Mouse (Mus musculus): ENCODE measurements around the gene Ackr1. TPM values are rescaled to one million over a fixed set of nuclear protein-coding genes. Genes with fewer than 3 reads are reported as not detected.
"Not testable (repeated sequence)": the region's sequence is repeated elsewhere in the genome, so short reads cannot be mapped to it uniquely, and the experiment has no call there.

Ackr1 gene
- polyA plus RNA-seq, 1 experiment: 115 TPM

- Histone ChIP-seq H3K4me3 (ENCODE audit: insufficient read depth, low read length) (no peak overlapping the region), H3K27ac (ENCODE audit: insufficient read depth, low read length) (no peak overlapping the region), H3K4me1 (ENCODE audit: control insufficient read depth, insufficient read depth, low read length) (peaks cover 1% of the 10 kb centered on the region; the same call in 1 of the 2 replicates)
- no peak for TF ChIP-seq CTCF (IDR thresholded peaks at IDR 0.05; ENCODE audit: extremely low read depth, insufficient read depth, low read length)
- TF ChIP-seq POLR2A (IDR thresholded peaks at IDR 0.05; ENCODE audit: extremely low read depth, insufficient read depth, low read length): no peak
Measured at GRCm38 (mm10) chr1:173321593-173322248, 11.8 kb downstream of the Ackr1 start.

GRCm38 (mm10) chr1:173317925-173318477, 15.5 kb downstream of the Ackr1 start:
- Histone ChIP-seq H3K27ac (ENCODE audit: insufficient read depth, low read length) (no peak overlapping the region), H3K4me1 (ENCODE audit: control insufficient read depth, insufficient read depth, low read length) (0 out of 2 replicates have a peak, but pooled peaks cover 1% of the 10 kb centered on the region), H3K4me3 (ENCODE audit: insufficient read depth, low read length) (no peak overlapping the region)
- TF ChIP-seq POLR2A (IDR thresholded peaks at IDR 0.05; ENCODE audit: extremely low read depth, insufficient read depth, low read length): no peak
- no peak for TF ChIP-seq CTCF (IDR thresholded peaks at IDR 0.05; ENCODE audit: extremely low read depth, insufficient read depth, low read length)

GRCm38 (mm10) chr1:173315725-173316124, 17.8 kb downstream of the Ackr1 start:
- H3K4me3 ChIP-seq (ENCODE audit: insufficient read depth, low read length): no peak overlapping the region
- TF ChIP-seq POLR2A (IDR thresholded peaks at IDR 0.05; ENCODE audit: extremely low read depth, insufficient read depth, low read length): no peak
- TF ChIP-seq CTCF (IDR thresholded peaks at IDR 0.05; ENCODE audit: extremely low read depth, insufficient read depth, low read length): no peak
- no peaks in the 10 kb centered on the region for H3K4me1 ChIP-seq (ENCODE audit: control insufficient read depth, insufficient read depth, low read length)
- no peak overlapping the region for H3K27ac ChIP-seq (ENCODE audit: insufficient read depth, low read length)

- not testable (repeated sequence) for H3K4me3 ChIP-seq (ENCODE audit: insufficient read depth, low read length); H3K4me1 ChIP-seq (ENCODE audit: control insufficient read depth, insufficient read depth, low read length); H3K27ac ChIP-seq (ENCODE audit: insufficient read depth, low read length)
Measured at GRCm38 (mm10) chr1:173313535-173314050, 20.0 kb downstream of the Ackr1 start.

- H3K4me1 ChIP-seq (ENCODE audit: control insufficient read depth, insufficient read depth, low read length); H3K27ac ChIP-seq (ENCODE audit: insufficient read depth, low read length); H3K4me3 ChIP-seq (ENCODE audit: insufficient read depth, low read length): not testable (repeated sequence)
Measured at GRCm38 (mm10) chr1:173302795-173303194, 30.8 kb downstream of the Ackr1 start.

Other genes starting within 250 kb of the Ackr1 start
- gene Olfr1408, start 196.4 kb downstream of the Ackr1 start, polyA plus RNA-seq (2012; rRNA removed): not detected in 2 replicates
- not detected in 2 replicates for gene Olfr1406, start 143.1 kb downstream of the Ackr1 start, polyA plus RNA-seq (2012; rRNA removed)
- not detected in 2 replicates for gene Olfr218, start 135.9 kb downstream of the Ackr1 start, polyA plus RNA-seq (2012; rRNA removed)
- not detected in 2 replicates for gene Olfr1404, start 121.4 kb downstream of the Ackr1 start, polyA plus RNA-seq (2012; rRNA removed)
- not detected in 2 replicates for gene Fcer1a, start 106.5 kb downstream of the Ackr1 start, polyA plus RNA-seq (2012; rRNA removed)
- gene Olfr418, start 67.7 kb downstream of the Ackr1 start, polyA plus RNA-seq (2012; rRNA removed): not detected in 2 replicates
- not detected in 2 replicates for gene Mptx2, start 56.0 kb downstream of the Ackr1 start, polyA plus RNA-seq (2012; rRNA removed)
- gene Aim2, start 17.1 kb upstream of the Ackr1 start, polyA plus RNA-seq (2012; rRNA removed): 3.4 and 3.6 TPM in 2 replicates
- gene Cadm3, start 33.9 kb upstream of the Ackr1 start, polyA plus RNA-seq (2012; rRNA removed): 404 and 407 TPM in 2 replicates
- 0.06 and 0.08 TPM in 2 replicates for gene Ifi206, start 157.3 kb upstream of the Ackr1 start, polyA plus RNA-seq (2012; rRNA removed)
- gene Ifi214, start 202.2 kb upstream of the Ackr1 start, polyA plus RNA-seq (2012; rRNA removed): not detected in 2 replicates

Data from cortical plate, adult 2 months (tissue).